Mouse (Mus musculus): Measurements from ENCODE around the gene Plaur. TPM values are rescaled to one million over a fixed set of nuclear protein-coding genes. Genes with fewer than 3 reads are reported as not detected.

Gene Plaur
- 1 to 10 TPM in 1 of 2 experiments, under 1 TPM in 1; 0.89 to 1.3 TPM for total RNA-seq (2021)
- long read RNA-seq, experiment 1, partial matches to known transcripts = 0 of 1 reads
- long read RNA-seq, experiment 1, other reads (novel, unspliced or antisense) = 1 of 1 reads
- long read RNA-seq, experiment 2, partial matches to known transcripts = 2 of 3 reads
- long read RNA-seq, experiment 2, other reads (novel, unspliced or antisense) = 1 of 3 reads

DNA sequence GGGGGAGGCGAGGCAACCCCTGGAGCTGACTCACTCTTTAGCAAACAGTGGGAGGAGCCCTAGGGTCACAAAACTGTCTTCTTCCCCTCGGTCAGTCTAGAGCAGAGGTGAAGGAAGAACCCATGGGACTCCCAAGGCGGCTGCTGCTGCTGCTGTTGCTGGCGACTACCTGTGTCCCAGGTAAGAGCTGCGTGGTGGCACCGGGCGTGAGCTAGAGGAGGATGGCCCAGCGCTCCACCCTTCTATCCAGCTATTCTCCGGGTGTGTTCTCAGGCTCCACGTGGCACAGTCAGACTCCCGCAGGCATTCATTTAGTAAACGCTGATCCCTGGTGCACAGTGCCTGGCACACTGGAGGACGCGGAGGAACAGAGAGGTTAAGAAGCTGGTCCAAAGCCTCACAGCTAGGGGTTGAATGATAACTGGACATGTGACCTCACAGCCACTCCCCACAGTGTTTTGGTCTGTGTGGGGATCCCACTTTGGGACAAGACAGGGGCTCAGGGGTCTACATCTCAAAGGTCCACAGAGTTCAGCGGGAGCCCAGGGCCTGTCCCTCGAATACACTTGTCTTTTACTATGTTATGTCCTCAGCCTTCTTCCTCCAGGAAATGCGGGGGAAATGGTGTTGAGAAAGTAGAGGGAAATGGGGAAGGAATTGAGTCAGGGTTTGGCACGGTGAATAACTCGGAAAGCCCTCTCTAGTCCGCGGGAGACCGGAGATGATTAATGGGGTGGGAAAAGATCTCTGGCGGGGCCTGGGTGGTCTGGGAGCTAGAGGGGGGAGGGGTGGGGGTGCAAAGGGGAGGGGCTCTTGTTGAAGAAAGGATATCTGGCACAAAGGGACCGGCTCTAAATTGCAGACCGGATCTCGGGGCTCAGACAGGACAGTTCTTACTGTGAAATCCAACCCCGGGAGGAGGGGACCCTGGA, at the start of gene Plaur:
Plaur (plus strand) TSS at position 97 of the 932 bp plus-strand sequence.
- intact Hi-C loops (cut with DNase I) = no loop called here
- peak within 1 kb of the TSS; percentile 62 for H3K4me3 ChIP-seq
- TF ChIP-seq CTCF (IDR thresholded peaks at IDR 0.05) = no peak
- DNase-seq = no peak
- peak within 1 kb of the TSS; percentile 75 for H3K27ac ChIP-seq

DNA sequence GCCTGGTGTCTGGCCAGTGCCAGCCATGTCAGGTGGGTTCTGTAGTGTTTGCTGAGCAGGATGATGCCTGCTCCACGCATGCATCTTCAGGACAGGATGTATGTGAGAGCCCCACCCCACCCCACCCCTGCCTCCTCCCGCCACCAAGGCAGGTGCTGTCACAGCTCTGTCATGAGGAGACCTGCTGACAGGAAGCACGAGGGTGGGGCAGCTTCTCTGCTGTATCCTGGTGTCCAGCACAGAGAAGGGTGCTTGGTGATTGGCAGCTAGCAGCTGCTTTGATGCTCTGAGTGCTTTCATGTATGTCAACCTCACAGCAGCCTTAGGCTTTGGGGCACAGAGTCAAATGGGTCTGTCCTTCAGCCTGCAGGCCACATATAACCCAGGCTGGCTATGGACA, 48.7 kb upstream of the Plaur start:
- Histone ChIP-seq H3K4me3 (no peak overlapping the region), H3K27ac (no peak overlapping the region)
- no peak for TF ChIP-seq CTCF (IDR thresholded peaks at IDR 0.05)
- DNase-seq = no peak
- intact Hi-C loops (cut with DNase I) = no loop called here

DNA sequence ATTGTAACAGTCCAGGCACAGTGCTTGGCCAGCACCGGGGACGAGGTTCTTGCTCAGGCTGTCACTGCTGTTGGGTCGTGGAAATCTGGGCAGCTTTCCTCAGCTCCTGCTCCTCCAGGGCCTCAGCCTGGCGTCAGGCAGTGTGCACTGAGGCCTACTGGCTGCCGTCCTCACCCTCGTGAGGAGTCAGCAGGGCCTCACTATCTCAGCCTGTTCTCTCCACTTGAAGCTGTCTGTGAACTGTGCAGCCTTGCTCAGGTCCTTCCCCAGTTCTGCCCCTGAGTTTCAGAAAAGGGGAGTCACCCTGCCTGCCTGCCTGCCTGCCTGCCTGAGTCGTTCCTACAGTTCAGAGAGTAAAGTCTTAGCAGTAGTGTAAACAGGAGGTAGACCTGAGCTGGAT, 47.0 kb upstream of the Plaur start:
- no peak overlapping the region for H3K27ac ChIP-seq

DNA sequence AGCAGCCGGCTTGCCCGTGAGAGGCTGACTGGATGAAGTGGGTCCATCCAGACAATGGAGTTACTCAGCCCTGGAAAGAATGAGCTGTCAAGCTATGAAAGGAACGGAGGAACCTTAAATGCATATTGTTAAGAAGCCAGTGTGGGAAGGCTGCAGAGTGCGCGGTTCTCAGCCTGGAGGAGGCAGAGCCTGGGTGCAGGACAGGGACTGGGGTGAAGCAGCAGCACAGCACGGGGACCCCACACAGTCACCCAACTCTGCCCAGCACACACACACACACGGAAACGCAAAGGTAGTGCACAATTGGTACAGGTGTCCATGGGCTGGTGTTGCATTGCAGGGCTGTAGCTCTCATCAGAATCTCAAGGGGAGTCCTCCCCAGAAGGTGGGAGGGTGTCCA, 42.7 kb upstream of the Plaur start:
- no peak for DNase-seq
- intact Hi-C loops (cut with DNase I) = no loop called here
- H3K4me3 ChIP-seq = no peak overlapping the region
- TF ChIP-seq CTCF (IDR thresholded peaks at IDR 0.05) = no peak
- H3K27ac ChIP-seq = no peak overlapping the region

More for the DNA sequence above, 47.0 kb upstream of the Plaur start:
- intact Hi-C loops (cut with DNase I) = no loop called here
- no peak overlapping the region for H3K4me3 ChIP-seq
- no peak for TF ChIP-seq CTCF (IDR thresholded peaks at IDR 0.05)
- DNase-seq = no peak

DNA sequence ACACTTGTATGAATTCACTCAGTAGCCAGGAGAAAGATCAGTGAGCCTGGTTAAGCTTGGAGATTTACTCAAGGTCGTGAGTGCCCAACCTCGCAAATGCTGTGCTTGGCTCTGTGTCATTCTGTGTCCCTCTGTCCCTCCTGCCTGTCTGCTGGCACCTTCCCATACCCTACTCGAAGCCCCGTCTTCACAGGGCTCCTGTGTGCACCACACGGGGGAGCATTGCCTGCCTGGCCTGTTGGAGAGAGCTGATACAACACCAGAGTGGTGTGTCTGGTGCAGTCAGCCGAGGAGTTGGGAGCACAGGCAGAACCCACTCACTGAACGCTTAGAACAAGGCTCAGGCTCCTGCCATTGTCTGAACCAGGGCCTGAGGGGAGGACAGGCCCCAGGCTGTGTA, 40.6 kb upstream of the Plaur start:
- Histone ChIP-seq H3K27ac (no peak overlapping the region), H3K4me3 (no peak overlapping the region)
- no peak for DNase-seq
- intact Hi-C loops (cut with DNase I) = no loop called here
- no peak for TF ChIP-seq CTCF (IDR thresholded peaks at IDR 0.05)

DNA sequence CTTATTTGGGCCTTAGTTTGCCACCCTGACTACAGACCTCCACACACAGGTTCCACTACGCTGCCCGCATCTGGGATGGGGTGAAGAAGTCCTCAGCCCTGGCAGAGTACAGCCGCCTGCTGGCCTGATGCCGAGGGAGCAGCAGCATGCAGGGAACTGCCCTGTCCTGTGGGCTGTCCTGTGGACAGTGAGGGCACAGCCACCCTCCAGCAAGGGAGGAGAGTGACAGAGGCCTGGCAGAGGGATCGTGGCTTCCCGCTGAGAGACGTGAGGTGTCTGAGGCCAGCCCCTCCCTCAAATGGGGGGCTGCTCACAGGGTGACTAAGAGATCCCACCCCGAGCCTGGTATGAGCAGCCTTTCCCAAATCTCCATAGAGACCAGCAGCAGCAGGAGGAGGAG, 40.0 kb upstream of the Plaur start:
- no peak for TF ChIP-seq CTCF (IDR thresholded peaks at IDR 0.05)
- Histone ChIP-seq H3K4me3 (no peak overlapping the region), H3K27ac (no peak overlapping the region)
- intact Hi-C loops (cut with DNase I) = no loop called here
- DNase-seq = no peak

DNA sequence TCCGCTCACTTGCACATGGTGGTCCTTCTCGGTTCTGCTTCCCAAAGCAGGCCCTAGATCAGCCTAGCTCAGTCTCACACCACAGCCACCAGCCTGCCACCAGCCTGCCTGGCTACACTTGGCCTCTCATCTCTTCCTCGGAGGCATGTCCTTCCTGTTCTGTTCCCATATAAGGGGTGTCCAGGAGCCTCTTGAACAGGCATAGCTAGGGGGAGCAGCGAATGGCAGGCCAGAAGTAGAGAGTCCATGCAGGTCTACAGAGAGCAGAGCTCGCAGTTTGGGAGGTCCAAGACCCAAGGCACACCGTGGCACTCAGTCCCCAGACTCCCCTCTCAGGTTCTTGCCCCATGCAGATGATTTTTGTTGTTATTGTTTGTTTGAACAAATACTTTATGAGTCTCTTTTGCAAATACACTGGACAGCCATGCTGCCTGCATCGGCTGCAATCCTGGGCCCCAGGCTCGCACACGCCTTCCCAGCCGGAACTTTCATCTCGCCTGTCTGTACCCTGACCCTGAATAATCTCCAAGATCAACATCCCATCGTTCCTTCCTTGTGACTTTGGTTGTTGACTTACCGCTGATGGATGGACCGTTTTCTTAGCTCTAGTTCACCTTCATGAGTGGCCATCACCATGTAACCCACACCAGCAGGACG, 39.0 kb upstream of the Plaur start:
- TF ChIP-seq CTCF (IDR thresholded peaks at IDR 0.05) = no peak

DNA sequence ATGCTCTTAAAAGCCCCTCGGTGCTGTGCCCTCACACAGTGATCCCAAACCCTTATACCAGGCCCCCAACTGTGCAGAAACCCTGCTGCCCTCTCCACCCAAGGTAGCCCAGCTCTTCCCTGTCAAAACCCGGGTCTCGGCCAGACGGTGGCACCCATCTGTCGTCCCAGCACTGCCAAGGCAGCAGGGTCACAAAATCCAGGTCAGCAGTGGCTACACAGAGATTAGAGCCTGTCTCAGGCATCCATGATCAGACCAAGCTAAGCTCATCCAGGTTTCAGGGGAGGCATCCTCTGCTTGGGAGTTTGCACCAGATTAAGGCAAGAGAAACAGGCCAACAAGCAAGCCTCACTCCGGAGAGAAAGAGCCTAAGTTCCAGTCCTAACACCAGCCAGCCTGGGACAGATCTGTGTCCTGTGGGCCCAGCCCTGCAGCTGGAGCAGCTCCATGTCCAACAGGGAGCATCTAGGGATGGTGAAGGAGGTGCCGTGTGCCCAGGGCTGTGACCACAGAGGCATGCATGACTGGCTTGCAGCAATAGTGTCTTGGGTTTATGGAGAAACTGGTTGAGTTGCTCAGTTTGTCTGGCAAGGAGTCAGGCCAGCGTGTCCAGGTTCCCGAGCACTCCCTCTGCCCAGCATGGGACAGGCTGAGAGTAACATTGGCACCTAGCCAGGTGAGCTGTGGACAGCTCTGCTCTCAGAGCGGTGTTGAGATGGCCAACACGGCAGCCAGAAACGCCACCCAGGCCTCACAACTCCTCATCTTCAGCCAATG, 38.1 kb upstream of the Plaur start:
- no peak for TF ChIP-seq CTCF (IDR thresholded peaks at IDR 0.05)
- intact Hi-C loops (cut with DNase I) = no loop called here
- DNase-seq = peak; percentile 58
- Histone ChIP-seq H3K4me3 (no peak overlapping the region), H3K27ac (no peak overlapping the region)

More for the DNA sequence above, 39.0 kb upstream of the Plaur start:
- intact Hi-C loops (cut with DNase I) = no loop called here
- H3K4me3 ChIP-seq = no peak overlapping the region
- DNase-seq = no peak
- H3K27ac ChIP-seq = no peak overlapping the region

DNA sequence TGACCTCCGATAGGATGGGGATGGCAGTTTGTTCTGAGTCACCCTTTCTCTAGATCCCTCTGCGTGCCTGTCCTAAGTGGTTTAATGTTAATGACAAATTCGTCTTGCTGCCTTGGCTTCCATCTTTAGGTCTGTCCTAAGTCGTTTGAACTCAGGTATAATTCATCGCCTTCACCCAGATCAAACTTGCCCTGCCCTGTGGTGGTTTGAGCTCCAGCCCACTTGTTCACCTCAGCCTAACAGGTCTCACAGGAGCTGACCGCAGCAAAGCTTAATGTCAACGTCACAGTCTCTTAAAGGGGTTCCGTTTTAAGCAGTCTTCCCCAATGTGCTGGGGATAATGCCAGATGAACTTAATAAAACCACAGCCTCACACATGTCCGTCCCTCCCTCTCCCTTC, 36.4 kb upstream of the Plaur start:
- no peak for TF ChIP-seq CTCF (IDR thresholded peaks at IDR 0.05)
- no peak for DNase-seq
- no peak overlapping the region for H3K27ac ChIP-seq
- intact Hi-C loops (cut with DNase I) = no loop called here
- no peak overlapping the region for H3K4me3 ChIP-seq

DNA sequence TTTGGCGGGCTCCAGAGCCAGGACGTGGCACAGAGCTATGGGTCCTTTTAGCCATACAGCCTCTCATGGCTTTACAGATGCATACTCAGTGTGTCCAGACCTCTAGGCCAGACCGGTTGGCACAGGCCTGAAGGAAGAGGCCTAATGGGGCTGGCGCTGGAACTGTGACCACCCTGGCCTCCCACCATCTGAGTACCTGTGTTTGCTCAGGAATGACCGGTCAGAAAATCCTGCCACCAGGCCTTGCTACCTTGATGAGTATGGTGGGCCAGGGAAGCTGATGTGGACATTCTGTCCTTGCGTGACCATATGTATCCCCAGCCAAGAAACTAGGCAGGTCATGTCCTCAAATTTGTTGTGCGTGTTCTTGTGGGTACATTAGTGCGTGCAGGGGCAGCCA, 35.1 kb upstream of the Plaur start:
- no peak for DNase-seq
- Histone ChIP-seq H3K4me3 (no peak overlapping the region), H3K27ac (no peak overlapping the region)
- intact Hi-C loops (cut with DNase I) = no loop called here
- no peak for TF ChIP-seq CTCF (IDR thresholded peaks at IDR 0.05)

DNA sequence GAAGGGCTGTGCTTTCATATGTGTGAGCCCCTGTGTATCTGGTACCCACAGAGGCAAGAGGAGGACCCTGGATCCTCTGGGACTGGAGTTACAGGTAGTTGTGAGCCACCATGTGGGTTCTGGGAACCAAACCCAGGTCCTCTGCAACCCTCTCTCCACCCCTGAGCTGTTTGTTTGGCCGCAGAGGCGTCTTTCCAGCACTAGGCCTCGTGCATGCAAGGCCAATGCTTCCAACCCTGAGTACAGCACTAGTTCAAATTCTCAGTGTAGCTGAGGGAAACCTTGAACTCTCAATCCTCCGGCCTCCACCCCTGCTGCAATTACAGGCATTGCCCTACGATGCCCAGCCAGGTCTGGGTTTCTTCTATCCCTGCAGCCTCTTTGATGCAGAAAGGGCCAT, 33.6 kb upstream of the Plaur start:
- no peak for DNase-seq
- H3K4me3 ChIP-seq = no peak overlapping the region
- intact Hi-C loops (cut with DNase I) = no loop called here
- peak overlapping the region; percentile 87 for H3K27ac ChIP-seq
- TF ChIP-seq CTCF (IDR thresholded peaks at IDR 0.05) = no peak

DNA sequence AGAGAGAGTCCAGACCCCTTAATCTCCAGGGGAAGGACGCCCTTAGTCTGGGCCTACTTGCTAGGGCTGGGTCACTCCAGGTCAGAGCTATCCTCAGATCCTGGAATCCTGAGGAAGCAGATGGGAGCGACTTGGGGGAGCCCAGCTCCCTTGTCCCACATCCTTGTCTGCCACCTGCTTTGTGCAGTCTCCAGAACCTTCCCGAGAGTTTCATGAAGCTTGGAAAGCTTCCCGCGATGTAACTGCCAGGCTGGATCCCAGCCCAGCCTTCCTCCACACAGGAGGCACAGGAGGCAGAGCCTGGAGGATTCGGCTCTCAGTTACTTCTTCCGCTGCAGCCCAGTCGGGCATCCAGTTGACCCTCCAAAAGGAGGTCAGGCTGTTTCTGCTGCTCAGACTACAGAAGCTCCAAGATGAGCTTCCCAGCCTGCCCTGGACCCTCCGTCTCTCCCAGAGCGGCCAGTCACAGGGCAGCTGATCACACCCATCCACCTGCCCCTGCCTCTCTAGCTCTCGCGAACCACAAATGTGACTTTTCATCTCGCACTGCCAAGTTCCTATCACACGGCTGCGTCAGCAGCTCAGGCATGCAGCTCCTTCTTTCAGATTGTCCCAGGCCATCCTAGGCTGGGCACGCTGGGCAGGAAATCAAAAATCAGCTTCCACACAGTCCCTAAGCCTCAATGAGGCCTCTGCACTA, 32.7 kb upstream of the Plaur start:
- DNase-seq = peak; percentile 74
- TF ChIP-seq CTCF (IDR thresholded peaks at IDR 0.05) = no peak
- peak overlapping the region; percentile 26; the same call in 1 of the 2 replicates for H3K4me3 ChIP-seq
- H3K27ac ChIP-seq = peak overlapping the region; percentile 87
- intact Hi-C loops (cut with DNase I) = no loop called here
